Mouse (Mus musculus): ENCODE measurements around the gene Arhgdia. TPM values are rescaled to one million over a fixed set of nuclear protein-coding genes. Genes with fewer than 3 reads are reported as not detected.

Gene Arhgdia
- 100 to 1,000 TPM; 306 to 324 TPM for total RNA-seq (2021)

DNA sequence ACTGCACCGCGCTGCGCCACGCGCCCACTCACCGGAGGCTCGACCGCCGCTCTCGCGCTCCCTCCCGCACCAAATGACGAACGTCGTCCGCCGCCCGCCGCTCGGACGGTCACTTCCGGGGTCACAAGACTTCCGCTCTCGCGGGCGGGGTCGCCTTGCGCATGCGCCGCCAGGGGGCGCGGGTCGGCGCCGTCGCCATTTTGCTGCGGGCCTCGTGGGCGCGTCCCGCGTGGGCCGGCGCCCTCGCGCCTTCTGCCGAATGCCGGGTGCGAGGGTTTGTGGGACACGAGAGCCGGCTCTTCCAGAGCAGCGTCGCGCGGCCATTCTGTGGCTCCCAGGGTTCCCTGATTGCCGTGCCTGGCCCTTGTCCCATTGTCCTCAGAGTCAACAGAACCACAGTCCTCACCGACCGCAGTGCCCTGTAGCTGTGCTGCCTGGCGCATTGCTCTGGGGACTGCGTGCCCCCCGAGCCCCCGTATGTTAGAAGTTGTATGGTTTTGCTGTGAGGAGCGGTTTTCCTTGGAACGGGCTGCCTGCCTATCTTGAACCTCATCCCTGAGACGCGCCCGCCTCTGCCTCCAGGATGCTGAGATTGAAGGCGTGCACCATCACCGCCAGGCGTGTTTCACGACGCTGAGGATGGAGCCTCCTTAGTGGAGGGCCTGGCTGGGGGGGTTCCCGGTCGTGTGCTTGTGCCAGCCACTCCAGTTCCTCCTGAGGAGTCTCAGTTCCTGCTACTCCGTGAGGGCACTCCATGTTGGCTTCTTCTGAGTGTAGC is at the start of gene Arhgdia:
Gene Arhgdia, minus strand, starts transcription at position 135 of the 778 bp plus-strand sequence.
- DNase-seq (ENCODE audit: extremely low spot score in 1 of 2, low spot score in 1 of 2), result peak; percentile 80 to 89

- no peak for DNase-seq (ENCODE audit: extremely low spot score in 1 of 2, low spot score in 1 of 2)
Observed at GRCm38 (mm10) chr11:120630401-120630871, 49.0 kb upstream of the Arhgdia start.

DNA sequence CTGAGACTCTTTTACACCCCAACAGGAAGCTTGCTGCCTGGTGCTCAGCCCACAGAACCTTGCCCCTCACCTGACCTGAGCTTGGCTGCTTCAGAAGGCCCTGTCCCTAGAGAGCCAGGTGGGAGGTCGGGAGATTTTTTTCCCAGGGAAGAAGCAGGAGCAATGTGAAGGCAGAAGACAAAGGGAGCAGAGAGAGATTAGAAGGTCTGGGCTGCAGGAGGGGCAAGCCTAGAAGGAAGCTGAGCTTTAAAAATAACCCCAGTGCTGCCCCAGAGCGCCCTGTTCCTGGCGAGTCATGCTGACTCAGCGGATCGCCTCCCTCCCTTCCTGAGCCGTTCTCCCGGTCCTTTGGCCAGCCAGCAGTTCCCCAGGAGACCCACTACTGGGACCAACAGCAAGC is 48.5 kb upstream of the Arhgdia start:
- no peak for DNase-seq (ENCODE audit: extremely low spot score in 1 of 2, low spot score in 1 of 2)

DNA sequence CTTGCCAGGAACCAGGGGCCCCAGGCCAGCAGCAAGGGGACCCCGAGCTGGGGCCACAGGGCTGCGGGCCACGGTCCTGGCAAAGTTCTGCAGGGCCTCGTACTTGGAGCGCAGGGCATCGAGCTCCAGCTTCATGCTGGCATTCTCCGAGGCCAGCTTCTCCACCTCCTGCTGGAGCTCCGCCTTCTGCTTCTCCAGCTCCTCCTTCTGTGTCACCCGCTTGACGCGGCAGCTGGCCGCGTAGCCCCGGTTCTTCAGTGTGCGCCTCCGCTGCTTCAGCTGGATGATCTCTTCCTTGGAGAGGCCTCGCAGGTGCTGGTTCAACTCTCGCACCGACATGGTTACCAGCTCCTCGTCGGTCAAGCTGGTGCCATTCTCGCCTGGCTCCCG is 47.9 kb upstream of the Arhgdia start:
- DNase-seq (ENCODE audit: extremely low spot score in 1 of 2, low spot score in 1 of 2), result no peak

GRCm38 (mm10) chr11:120628601-120629340 is 47.3 kb upstream of the Arhgdia start:
- no peak for DNase-seq (ENCODE audit: extremely low spot score in 1 of 2, low spot score in 1 of 2)

DNA sequence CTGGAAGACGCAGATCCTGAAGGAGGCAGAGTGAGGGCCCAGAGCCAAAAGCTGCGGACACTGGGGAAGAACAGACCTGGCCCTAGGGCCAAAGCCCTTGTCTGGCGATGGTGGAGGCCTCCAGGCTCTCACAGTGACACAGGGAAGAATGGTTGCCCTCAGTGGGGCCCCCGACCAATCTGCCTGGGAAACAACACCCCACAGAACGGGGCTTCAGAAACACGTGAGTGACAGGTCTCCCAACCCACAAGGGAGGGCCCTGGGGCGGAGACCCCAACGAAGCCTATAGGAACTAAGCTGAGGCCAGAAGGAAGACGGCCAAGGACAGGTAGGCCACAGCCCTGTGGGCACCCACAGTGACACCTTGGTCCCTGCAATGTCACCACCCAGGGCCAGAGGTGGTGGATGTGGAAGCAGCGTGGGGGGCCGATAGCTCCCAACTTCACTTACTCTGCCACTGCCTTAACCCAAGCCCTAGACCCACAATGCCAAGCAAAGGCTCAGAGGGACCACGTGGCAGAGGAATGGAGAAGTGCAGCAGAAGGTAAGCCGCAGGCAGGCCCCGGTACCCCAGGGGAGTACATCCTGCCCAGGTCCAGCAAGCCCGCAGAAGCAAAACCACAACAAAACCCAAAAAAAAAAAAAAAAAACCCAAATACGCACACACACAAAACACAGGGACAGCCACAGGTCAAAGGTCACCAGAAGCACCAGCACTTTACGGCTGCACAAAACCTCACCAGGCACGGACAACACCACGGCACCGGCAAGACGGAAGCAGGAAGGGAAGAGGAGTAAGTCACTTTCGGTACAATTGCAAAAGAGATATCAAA is 46.3 kb upstream of the Arhgdia start:
- DNase-seq (ENCODE audit: extremely low spot score in 1 of 2, low spot score in 1 of 2), result no peak

DNA sequence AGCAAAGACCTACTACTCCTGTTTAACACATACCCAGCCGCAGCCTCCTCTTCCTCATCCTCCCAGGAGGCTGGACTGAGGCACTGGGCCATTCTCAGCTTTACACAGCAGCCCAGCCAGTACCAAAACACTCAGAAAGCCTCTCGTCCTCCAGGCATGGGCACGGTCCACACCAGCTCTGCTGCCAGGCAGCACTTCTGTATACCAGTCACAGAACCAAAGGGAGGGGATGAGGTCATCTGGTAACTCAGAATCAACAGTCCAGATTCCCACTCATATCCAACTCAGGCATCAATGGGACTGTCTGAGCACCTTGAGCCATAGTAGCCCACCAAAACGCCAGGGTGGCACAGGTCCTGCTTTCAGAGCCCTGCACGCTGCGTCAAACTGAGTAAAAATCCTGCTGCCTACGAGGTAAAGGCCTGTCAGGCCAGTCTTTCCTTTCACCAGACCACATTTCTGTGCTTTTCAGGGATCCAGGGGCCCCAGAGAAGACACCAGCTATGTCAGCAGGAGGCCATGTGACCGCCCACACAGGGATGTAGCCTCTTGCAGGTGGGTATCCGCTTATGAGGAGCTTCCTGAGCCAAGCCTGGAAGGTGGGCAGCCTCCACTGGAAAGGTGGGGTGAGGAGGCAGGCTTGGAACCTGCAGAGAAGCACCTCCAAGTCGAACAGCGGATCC is 45.5 kb upstream of the Arhgdia start:
- DNase-seq (ENCODE audit: extremely low spot score in 1 of 2, low spot score in 1 of 2), result no peak

GRCm38 (mm10) chr11:120625152-120625775 is 43.8 kb upstream of the Arhgdia start, which contains the start of gene Sirt7:
Gene Sirt7, minus strand, starts transcription at chr11:120625240.
- no peak for DNase-seq (ENCODE audit: extremely low spot score in 1 of 2, low spot score in 1 of 2)

- DNase-seq (ENCODE audit: extremely low spot score in 1 of 2, low spot score in 1 of 2), result peak; percentile 70 to 76
Observed at GRCm38 (mm10) chr11:120624680-120625111, 43.3 kb upstream of the Arhgdia start.

DNA sequence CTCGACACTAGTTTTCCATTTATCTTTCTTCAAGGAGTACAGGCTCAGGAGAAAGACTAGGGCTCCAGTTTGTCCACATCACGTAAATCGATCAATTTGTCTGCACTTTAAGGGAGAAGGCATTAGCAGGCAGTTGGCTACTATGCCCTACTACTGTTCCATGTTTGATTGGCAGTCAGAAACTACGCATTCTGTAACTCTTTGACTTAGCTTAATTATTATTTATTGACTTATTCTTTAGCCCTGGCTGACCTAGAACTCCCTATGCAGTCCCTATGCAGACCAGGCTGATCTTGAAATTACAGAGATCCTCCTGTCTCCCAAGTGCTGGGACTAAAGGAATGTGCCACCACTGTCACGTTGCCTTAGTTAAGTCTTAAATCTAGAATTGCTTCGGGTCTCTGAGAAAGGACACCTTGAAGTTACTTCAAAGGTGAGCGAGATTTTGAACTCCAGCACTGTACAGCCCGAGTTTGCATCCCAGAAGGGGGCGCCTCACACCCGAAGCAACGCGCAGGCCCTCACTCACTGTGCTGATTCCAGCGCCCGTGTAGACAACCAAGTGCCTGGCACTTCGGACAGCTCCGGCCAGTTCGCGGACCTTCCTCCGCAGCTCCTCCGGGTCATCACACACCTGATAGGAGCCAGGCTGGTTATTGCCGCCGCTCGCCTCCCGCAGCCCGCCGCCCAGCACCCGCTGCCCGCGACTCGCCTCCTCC is 42.7 kb upstream of the Arhgdia start:
- peak; percentile 40 to 71 for DNase-seq (ENCODE audit: extremely low spot score in 1 of 2, low spot score in 1 of 2)

DNA sequence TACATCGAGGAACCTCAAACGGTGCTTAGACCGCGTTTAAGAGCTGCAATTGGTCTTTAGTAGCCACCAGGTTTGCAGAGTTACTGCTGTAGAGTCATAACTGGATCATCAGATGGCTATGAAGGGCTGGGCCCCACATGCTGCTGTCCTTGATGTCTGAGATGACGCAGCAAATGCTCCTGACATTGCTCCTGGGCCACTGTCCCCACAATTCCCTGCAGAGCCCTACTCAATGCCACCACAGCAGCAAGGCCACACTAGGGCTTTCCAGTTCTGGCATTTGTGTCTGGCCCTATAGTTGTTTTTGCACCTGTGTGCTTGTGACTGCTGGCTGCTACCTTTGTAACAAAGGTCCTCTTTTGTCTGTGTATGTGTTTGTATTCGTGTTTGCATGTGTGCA is 41.4 kb upstream of the Arhgdia start:
- no peak for DNase-seq (ENCODE audit: extremely low spot score in 1 of 2, low spot score in 1 of 2)

DNA sequence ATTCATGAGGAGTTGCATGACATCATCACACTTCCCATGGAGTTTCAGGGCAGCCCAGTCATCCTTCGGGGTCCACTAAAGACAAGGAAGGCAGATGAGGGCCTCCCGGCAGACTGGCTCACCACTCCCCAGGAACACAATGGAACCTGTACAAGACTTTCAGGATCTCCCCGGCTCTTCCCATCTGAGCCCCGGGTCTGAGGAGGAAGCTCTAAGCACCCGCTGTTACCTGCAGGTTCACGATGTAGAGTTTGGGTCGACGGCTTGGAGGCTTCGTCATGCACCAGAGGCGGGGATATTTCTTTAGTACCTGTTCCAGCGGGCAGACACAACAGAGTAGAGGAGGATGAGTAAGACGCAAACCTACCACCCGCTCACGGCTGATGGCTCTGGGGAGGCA is 38.8 kb upstream of the Arhgdia start:
- DNase-seq (ENCODE audit: extremely low spot score in 1 of 2, low spot score in 1 of 2), result no peak

DNA sequence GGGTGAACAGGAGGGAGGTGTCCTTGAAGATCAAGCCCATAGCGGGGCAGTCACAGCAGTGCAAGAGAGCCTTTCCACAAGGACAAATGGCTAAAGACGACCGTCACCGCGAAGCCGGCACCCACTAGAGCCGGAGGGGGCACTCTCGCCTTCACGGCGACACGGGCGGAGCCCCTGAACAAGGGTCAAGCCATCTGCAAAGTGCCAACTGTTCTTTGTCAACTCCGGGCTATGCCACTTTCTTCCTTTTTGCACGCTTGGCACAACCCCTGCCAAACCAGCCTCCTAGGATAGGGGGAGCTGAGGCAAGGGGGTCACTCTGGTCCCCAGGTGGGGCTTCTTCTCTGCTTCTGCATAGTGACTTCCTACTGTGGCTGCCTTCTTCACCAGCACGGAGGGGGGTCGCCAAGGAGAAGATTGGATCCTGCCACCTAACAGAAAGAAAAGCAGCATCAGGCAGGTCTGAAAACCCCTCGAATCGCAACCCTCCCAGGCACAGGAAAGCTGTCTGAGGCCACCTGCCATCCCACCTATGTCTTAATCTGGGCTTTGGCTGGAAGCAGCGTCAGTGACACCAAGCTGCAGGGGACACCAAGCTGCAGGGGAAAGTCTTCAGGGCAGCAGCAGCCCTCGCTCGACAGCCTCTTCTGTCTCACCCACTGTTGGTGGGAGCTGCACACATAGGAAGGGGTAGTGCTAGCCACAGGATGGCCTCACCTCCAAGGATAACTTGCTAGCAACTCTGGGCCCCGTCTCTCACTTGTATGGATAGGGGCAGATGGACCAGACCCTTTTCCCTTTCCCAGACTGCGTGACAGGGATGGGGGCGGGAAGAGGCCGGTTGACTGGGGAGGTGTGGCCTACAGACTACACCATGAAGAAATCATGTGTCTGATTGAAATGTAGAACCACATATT is 37.5 kb upstream of the Arhgdia start:
- DNase-seq (ENCODE audit: extremely low spot score in 1 of 2, low spot score in 1 of 2), result no peak

DNA sequence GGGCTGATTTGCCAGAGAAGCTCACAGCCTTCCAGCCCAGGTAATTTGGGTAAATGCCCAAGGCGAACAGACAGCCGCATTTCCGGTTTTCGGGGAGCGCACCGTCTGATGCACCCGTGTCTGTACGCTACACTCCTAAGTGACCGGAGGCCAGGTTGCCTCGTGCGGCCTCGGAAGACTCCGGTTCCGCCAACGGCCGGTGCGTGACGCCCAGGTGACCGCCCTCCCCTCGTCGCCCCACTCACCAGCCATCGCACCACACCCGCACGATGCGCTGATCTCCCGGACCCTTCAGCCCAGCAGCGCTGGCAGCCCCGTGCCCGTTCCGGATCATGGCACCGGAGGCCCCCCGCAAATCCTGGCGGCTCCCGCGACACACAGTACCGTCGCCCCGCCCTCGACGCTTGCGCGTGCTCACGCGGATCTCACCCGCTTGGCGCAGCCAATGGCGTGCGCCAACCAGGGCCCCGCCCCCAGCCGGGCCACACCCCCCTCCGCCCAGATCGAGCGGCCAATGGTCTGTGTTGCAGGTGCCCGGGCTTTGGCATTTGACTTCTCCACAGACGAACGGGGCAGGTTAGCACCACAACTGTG is 36.2 kb upstream of the Arhgdia start, which contains the start of gene Pcyt2:
Gene Pcyt2, minus strand, starts transcription at position 418 of the 594 bp plus-strand sequence.
- DNase-seq (ENCODE audit: extremely low spot score in 1 of 2, low spot score in 1 of 2), result peak; percentile 80 to 83

DNA sequence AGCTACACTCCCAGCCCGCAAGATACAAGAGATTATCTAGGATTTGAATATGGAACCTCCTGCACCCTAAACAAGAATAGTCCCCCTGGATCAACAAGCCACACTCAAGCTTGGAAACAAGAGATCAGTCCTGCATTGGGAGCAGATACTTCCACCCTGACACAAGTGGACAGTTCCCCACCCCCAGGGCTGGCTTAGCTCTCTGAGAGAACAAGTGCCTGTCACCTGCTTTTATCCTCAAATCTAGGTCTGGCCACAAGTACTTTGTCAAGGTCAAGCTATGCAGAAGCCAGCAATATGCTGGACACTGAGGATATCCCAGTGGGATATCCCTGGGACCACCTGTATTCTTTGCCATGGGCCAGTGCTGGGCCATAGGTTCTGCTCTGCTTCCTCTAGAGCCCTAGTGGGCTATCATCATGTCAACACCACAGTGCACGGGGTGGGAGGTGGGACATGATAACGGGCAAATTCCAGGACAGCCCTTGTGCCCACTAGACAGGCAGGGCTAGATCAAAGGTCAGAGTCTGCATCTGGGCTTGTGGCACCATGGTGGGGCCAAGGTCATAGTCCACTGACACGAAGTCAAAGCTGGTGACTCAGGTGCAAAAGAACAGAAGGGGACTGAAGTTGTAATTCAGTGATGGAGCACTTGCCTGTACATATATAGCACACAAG is 35.3 kb upstream of the Arhgdia start:
- DNase-seq (ENCODE audit: extremely low spot score in 1 of 2, low spot score in 1 of 2), result no peak

DNA sequence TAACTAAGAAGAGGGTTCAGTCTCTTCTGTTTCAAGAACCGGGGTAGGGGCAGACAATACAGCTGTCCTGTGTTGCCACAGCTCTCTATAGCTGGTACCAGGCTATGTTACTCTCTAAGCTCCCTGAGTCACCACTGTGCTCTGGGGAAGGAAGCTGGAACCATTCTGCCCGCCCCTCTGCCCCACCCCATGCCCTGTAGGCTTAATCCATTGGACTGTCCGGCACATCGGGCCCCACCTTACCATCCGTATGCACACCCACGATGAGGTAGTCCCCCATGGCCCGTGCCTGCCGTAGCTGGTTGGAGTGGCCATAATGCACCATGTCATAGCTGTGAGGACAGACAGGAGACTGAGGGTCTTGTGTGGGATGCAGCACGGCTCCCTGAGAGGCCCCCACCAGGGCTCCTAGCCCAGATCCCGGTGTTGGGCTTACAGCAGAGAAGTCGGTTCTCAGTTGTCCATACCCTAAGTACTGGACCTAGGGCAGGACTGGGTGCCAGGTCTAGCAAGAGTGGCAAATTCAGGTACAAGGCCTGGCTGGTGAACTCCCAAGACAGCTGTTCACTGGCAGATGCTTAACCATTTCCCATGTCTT is 34.3 kb upstream of the Arhgdia start:
- DNase-seq (ENCODE audit: extremely low spot score in 1 of 2, low spot score in 1 of 2), result no peak

GRCm38 (mm10) chr11:120615167-120615566 is 33.7 kb upstream of the Arhgdia start:
- no peak for DNase-seq (ENCODE audit: extremely low spot score in 1 of 2, low spot score in 1 of 2)
